Mouse (Mus musculus) gonadal fat pad, adult 2 months (tissue): ENCODE data around the gene Cyp26c1. TPM values are rescaled to one million over a fixed set of nuclear protein-coding genes. Genes with fewer than 3 reads are reported as not detected.

Experiments
- DNase-seq: peaks from one replicate; pipeline ENCODE4 v3.0.0-alpha.2; 2012; ENCODE audit warnings: low read depth
- polyA plus RNA-seq: library from polyadenylated mRNA; depleted of rRNA; stranded (reverse); fragments of >200 nt; gene quantifications from 2 replicates; pipeline ENCODE4 v1.2.3, GENCODE M21; 2012; rRNA removed

Cyp26c1 gene
- polyA plus RNA-seq, 1 experiment = 0.09 TPM

DNA sequence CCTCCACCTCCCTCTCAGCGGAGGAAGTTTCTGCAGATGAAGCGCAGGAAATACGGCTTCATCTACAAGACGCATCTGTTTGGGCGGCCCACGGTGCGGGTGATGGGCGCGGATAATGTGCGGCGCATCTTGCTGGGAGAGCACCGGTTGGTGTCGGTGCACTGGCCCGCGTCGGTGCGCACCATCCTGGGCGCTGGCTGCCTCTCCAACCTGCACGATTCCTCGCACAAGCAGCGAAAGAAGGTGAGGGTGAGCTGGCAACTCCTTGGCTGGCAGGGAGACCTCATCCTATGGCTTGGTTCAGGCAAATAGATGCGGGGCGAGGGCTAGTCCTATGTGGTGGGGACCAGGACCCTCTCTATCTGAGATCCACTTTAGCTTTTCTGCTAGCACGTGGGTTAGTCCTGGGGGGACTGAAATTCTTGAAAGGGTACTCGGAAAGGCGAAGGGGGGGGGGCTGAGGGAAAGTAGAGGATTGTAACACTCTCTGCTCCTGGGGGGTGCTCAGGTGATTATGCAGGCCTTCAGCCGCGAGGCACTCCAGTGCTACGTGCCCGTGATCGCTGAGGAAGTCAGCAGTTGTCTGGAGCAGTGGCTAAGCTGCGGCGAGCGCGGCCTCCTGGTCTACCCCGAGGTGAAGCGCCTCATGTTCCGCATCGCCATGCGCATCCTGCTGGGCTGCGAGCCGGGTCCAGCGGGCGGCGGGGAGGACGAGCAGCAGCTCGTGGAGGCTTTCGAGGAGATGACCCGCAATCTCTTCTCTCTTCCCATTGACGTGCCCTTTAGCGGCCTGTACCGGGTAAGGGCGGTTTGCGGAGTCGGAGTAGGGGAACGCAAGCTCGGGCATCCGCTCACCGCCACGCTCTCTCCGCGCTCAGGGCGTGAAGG, 13.1 kb downstream of the Cyp26c1 start:
- no peak for DNase-seq

DNA sequence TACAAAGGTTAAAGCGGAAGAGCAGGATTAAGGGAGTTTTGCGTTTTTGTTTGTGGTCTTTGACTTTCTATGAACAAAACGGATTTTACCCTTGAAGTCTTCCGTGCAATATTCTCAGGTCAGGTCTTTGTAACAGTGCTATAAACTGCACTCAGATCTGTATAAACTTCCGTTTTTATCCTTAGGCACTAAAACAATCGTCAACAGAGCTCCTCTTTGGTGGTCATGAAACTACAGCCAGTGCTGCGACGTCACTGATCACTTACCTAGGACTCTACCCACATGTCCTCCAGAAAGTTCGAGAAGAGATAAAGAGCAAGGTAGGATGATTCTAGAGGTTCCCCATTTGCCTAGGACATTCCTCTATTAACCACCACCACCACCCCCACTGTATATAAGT, 14.3 kb downstream of the Cyp26c1 start:
- DNase-seq = no peak

DNA sequence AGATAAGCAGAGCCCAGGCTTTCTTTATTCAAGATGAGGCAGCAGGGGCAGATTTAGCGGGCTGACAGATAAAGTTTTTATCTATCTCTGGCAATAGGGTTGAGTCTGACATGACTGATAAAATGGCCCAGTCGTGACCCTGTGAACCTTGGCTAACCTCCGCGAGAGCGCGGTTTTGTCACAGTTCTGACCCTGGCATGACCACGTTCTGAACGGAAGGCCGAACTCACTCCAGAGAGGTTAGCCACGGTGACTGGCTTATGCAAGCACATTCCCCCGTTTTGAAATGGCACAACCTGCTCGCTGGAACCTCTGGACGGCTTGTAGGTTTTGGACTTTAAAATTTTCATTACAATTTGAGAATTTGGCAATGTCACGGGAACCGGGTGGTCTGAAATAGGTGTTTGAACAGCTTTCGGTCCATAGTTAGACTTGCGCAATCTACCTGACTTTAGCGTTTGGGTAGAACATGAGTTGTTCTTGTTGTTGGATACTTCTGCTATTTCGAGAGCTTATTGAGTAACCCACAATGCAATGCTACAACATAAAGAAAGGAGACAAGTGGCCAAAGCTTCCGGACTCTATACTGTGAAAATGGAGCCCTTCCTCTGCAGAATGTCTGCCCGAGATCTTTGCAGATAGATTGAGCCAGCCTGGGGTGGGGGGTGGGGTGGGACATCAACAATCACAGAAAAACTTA, 17.1 kb downstream of the Cyp26c1 start:
- no peak for DNase-seq

DNA sequence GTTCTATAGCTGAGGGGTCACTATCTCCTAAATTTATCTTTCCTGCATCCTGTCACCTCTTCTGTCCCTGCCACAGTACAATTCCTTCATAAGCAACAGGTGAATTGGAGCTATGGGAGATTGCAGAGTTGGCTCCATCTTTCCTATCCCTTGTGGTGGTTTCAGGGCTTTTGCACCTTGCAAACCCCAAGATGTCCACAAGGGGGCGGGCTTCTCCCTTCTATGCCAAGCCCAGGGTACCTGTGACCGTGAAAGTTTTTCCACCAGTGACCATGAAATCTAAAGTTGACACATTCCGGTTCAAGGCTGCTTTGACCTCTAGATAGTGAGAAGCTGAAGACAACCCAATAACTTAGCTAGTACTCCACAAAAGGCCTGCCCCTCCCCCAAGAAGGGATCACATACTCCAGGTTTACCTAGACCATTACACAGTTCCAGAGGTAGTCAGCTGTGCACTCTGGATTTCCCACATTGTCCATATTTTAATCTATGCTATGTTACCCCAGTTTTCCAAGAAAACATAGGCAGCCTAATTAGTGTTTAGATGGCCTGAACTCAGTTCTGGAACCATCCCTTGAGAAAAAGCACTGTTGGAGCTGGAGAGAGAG, 18.6 kb downstream of the Cyp26c1 start:
- DNase-seq = no peak

DNA sequence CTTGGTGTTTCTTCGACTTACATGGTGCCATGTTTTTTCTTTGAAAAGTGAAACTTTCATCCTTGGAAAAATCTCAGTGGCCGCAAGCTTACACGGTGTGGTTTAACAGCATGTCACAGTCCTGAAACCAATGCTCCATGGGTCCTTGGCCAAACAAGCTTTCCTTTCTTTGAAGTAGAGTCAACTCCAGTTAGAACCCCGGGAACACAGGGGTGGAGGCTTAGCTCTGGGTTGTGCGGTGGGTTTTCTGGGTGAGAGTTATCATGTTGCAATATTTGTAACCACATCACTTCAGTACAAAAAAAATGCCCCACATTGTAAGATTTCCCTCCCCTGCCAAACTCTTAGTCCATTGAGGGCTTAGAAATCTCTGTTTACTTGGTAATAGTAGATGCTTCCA, 20.3 kb downstream of the Cyp26c1 start:
- no peak for DNase-seq

DNA sequence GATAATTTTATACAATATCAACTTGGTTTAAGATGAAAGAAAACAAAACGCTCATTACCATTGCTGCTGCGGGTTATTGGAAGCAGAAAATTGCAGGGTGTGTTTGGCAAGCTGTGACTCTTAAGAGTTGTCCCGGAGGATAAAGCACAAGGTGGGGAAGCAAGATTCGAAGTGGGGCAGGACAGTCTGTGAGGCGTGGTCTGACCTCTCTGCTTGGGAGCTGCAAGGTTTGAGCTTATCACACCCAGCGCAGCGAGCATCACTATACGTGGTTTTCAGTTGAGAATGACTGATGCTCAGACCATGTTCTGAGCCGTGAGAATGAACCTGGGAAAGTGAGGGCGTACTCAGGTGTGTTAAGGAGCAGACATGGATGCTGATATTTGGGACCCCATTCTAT, 29.3 kb downstream of the Cyp26c1 start:
- no peak for DNase-seq

DNA sequence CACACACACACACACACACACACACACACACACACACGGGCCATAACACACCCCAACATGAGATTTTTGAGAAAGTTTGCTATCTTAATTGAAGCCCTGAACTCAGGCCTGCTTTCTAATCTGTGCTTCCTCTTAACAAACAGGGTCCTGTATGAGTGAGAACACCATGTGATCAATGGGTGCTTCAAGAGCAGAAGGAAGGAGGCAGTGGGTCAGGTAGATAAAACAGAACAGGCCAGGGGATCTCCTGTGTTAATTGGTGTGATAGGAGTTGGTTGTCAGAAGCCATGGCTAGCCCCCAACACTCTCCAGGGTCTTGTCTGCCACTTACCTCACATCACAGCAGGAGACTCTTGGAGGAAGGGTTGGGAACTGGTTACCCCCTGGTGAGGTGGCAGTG, 30.6 kb downstream of the Cyp26c1 start:
- DNase-seq = no peak

DNA sequence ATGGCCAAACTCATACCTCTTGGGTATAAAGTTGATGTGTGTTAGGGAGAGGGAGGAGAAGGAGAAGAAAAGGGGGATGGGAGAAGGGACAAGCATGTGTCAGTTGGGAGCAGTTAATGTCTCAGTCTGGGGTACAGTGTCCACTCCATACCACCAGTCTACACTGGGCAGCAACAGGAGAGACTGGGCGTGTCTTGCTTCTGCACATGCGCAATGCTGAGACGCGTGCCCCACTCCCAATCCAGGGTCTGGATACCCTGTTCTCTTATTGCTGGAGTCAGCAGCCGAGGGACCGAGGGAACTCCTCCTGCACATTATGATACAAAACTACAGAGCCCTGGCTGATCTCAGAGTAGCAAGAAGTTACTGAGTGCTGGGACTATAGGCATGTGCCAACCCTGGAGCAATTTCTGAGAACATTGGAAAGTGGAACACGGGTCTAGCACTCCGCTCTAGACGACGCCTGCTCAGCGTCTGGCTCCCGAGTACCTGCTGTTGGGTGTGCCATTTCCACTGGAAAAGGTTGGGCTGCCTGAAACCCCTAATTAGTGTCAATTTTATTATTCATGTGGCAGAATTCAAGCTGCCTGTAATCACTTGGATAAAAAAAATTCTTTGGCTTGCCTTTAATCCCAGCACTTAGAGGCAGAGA, 31.3 kb downstream of the Cyp26c1 start:
- no peak for DNase-seq

DNA sequence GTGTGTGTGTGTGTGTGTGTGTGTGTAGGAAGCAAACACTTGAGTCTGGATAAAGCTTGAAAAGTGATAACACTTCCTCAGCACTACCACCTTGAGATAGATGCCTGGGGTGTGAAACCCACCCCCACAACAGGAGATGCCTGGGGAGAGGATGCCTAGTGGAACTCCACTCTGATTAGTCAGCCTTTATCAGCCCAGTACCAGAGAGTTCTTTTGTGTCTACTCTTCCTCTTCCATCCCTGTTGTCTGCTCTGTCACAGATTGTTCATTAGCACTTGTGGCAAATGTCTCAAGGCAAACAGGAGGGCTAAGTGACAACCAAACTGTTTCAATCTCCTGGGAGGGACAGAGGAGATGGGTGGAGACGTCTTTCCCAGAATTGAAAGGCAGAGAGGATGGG, 33.8 kb downstream of the Cyp26c1 start:
- no peak for DNase-seq

DNA sequence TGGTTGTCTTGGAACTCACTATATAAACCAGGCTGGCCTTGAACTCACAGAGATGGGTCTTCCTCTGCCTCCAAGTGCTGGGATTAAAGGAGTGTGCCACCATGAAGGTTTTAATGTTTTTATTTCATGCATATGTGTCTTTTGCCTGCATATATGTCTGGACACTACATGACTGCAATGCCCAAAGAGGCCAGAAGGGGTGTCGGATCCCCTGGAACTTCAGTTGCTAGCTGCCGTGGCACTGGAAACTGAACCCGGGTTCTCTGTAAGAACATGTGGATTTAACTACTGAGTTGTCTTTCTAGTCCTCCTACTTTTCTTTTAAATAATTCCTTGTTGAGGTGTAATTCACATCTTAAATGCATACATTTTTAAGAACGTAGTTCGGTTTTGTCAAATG, 39.2 kb downstream of the Cyp26c1 start:
- DNase-seq = no peak

DNA sequence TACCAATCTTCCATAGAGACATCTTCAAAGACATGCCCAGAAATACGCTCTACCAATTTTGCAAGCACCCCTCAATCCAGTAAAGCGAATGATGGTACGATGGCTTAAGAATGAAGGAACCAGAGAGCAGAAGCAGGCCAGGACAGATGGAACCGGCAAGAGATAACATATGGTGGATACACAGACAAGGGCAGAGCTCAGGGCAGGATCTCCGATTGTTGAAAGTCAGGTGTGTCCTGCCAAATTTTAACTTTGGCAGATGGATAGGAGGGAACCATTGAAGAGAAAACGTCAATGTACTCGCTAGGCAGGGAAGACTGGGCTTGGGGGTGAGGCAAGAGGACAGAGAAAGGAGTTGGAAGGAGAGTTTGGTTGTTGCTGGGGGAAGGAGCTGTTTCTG, 41.2 kb downstream of the Cyp26c1 start:
- no peak for DNase-seq

DNA sequence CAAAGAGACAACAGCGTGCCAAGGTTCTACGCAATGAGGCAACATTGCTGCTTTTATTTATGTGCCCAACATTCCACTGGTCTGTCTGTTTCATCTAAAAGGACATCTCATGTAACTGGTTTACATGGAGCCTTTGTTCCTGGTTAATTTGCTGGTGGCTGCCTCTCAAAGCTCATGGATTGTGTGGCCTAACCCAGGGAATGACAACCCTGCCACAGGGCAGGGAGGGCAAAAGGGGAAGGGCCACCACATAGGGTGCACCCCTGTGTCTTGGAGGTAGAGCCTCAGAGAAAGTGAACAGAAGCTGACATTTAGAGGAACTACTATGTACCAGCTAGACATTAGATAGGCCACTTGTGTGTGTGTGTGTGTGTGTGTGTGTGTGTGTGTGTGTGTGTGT, 42.0 kb downstream of the Cyp26c1 start:
- DNase-seq = no peak

DNA sequence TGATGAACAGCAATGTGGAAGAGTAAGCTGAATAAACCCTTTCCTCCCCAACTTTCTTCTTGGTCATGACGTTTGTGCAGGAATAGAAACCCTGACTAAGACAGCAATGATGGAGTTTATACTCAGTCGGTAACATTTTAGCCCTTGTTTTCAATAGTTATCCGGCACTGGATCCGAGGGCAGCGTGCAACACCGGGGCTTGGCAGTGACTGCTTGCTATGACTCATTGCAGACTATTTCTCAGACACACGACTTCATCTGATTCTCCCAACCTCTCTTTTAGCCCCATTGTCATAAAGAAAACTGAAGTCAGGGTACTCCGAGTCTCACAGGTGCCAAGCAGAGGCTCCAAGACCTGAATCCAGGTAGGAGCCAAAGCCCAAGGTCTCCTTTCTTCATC, 50.0 kb downstream of the Cyp26c1 start:
- no peak for DNase-seq

DNA sequence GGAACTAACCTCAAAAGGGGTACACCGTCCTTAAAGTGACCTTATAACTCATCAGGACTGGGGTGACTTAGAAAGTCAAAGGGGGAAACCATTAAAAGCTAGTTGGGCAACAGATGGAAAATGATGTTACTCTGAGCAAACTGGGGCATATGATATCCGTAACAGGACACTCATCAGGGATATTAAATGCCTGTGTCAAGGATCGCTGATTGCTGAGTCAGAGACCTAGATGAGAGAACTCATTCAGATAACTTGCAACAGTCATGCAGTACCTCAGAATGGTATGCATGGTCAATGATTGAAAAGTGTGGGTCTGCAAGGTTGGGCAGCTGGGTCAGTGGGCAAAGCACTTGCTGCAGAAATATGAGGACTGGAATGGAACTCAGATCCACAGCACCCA, 53.2 kb downstream of the Cyp26c1 start:
- no peak for DNase-seq

DNA sequence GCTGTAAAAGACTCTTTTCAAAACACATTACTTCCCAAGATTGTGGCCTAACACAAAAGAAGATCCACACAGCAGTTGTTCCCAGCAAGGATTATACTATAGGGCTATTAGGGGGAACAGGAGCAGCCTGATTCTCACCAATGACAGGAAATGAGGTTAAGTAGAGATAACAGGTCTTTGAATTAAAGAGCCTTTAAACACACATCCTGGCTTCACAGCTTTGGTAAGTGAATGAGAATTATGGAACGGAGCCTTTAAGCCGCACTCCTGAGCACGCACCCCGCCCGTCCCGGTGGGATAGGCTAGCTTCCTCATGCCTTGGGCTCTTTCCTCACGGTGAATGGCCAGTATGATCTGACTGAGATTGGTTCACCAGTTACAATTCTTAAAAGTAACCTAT, 54.7 kb downstream of the Cyp26c1 start:
- DNase-seq = no peak

Other genes starting within 250 kb of the Cyp26c1 start
- 10.3 and 11.2 TPM in 2 replicates for gene Exoc6, start 135.2 kb upstream of the Cyp26c1 start, polyA plus RNA-seq
- 1.0 and 1.4 TPM in 2 replicates for gene Cyp26a1, start 12.2 kb downstream of the Cyp26c1 start, polyA plus RNA-seq